Mouse (Mus musculus) lung, postnatal 25 days (tissue): ENCODE measurements at regions not wholly inside any gene's neighbourhood (a gene's known extent, or its start where the extent isn't known, plus 50 kb on each side); places are given as distances from the start of the nearest gene placed in this dataset.

ENCODE experiments used
- DNase-seq: peaks from one replicate; pipeline ENCODE4 v3.0.0; 2022; ENCODE audit warnings: low spot score

DNA sequence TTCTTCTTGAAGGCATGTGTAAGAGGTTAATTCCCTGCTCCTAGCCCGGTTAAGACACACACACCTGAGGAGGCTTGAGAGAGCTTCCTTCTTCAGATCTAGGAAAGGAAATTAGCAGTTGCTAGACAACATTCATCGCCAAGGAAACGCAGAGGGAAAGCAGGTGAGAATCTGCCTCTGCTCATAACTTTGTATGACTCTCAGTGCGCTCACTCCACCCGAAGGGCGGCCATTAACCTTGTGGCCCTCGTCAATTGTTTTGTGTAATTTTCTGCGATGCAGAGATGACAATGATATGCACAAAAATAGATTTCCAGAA lies 105.3 kb upstream of the Sgk1 start:
- DNase-seq = no peak

DNA sequence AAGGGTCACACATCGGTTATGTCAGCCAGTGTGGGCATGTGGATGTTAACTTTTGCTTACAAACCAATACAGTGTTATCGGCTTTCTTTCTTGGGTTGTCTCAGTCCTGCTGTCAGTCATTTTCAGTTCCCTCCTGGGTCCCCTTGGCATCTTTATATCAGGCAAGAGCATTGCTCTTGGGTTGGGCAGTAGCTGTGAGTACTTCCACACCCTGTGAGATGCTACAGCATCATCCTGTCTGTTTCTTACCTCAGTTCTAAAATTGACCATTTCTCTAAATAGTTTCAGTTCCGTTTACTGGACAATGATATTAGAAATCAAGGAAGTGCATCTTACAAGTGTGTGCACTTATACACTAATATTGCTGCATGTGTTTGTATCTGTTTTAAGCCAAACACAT lies 104.9 kb upstream of the Sgk1 start:
- no peak for DNase-seq

DNA sequence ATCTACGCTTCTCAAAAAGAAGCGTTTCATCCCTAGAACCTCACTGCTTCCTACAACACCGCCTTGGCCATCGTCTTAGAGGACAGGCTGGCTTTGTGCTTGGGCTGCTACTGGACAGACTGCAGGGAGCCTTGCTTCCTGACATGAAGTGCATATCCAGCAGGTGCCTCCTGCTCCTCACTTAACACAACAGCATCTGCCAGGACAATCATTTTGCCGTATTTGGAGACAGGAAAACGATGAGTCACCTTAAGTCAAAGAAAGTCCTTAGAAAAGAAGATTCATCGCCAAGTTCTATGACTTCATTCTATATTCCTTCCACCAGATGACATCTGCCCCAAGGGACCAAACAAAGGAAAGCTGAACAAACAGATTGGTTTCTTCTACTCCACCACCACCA lies 98.5 kb upstream of the Sgk1 start:
- DNase-seq = no peak

DNA sequence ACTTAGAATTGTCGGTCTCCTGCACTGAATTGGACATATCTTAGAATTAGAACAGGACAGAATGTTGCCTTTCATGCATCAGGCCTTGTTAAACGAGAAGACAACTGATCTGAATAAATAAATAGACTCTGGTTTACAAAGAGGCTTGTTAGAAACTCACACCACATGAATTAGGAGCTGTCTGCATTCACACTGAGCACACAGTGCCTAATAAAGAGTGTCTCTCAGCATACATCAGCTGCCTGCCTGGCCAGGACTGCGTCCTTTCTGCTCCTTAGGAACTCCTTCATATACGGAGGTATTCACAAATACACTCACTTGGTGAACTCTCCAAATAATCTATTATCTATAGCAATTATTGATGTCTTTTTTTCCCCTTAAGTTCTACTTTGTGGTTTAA lies 96.9 kb upstream of the Sgk1 start:
- DNase-seq = no peak

DNA sequence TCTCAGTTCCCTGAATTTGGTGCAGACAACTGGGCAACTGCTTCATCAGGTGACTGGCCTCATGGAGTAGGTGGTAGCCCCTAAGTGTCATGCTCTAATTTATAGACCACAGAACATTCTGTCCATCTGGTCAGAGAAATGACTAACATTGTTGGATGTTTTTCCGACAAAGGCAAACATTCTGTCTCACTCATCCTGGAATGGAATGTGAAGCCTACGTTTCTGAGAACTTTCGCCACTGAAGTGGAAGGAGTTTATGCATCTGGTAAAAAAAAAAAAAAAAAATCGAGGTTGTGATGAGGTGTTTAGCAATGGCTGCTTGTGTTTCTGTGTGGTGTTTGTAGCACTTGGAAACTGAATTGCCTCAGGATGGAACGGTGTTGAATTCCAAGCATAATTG lies 96.2 kb upstream of the Sgk1 start:
- peak; percentile 16 for DNase-seq

DNA sequence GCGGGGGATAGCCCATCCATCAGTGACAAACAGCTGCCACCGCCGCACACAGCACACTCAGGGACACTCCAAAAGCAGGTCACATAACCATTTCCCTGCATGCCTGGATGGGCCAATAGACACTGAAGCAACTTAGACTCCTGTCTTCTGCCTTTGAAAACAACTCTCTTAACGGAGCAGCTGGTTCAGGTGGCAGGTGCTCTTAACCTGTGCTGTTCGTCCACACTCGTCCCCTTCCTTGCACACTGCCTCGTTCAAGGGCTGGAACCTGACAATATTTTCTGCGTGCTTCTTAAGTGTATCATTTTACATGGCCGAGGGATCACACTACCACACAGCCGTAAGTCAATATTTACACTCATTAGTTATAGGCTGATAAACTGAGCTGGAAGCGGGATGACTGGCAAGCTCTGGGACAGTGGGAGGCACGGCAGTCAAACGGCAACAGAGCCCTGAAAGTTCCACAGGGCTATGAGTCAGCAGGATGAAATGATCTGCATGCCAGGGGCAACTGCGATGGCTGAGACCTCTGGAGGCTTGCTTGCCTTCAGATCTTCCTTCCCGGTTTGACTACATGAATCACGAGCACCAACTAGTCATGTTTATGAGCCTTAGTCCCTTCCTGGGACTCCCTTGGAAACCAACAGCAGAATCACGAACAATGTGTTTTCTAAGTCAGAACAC lies 92.0 kb upstream of the Sgk1 start:
- DNase-seq = peak; percentile 7

DNA sequence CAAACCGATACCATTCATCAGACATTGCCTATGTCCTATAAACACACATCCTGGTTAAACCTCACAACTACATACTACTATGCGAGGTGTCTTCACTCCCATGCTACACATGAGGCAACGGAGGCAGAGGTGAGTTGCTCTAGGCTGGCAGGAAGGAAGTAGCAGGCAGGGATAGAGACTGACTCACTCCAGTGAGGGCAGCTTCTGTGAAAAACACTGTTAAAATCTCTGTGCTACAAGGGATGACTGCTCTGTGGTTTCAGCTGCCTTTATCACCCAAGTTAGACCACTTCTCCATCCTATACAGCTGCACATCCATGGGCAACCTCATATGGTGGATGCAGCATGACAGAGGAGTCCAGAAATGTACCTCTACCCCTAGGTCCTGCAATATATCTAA lies 91.0 kb upstream of the Sgk1 start:
- DNase-seq = no peak

DNA sequence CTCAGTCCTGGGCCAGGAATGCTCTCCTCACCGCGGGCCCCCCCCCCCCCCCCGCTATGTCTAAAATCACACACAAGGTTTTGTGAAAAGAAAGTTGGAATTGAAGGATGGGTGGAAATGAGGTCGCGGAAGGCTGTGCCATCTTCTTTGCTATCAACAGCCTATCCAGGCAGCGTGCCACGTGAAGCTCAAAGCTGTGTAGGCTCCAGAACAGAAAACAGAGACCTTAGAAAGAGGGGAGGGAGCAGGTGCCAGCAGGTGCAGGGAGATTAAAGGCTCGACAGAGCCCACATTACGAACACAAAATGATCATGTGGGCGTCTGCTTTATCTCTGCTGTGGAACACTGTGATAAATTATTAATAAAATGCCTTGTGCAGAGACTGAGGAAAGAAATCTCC lies 89.6 kb upstream of the Sgk1 start:
- DNase-seq = no peak

DNA sequence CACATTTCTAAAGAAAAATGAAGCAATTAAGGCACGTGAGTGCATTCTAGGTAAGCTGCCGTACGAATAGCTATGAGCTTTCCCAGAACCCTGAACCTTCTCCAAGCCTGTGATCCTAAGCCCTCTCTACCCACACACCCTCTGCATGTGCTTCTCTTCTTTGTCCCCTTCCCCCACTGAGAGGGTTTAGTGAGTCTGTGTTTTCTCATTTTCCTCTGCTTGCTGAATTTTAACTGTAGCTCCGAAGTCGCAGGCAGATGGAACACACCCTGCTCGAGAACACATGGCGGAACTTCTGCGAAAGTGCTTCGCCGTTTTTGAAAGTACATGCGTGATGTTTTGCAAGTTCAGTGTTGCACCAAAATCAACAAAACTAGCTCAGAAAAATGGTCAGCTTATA lies 88.3 kb upstream of the Sgk1 start:
- DNase-seq = no peak

DNA sequence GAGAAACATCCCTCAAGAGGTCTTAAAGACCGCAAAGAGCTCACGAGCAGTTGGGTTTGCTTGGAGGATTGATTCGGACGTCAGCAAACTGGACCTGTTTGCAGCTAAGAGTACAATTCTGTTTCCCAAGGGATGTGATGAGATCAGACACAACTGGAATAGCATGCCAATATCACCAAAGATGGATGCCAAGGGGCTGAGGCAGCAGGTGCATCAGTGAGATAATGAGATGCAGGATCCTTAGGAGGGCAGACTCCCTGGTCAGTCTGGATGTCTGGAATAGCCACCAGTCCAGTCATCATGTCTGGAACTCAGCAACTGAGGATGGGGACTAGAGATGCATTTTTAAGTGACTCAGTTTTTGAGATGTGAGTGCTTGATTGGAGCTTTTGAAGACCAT lies 85.6 kb upstream of the Sgk1 start:
- no peak for DNase-seq

DNA sequence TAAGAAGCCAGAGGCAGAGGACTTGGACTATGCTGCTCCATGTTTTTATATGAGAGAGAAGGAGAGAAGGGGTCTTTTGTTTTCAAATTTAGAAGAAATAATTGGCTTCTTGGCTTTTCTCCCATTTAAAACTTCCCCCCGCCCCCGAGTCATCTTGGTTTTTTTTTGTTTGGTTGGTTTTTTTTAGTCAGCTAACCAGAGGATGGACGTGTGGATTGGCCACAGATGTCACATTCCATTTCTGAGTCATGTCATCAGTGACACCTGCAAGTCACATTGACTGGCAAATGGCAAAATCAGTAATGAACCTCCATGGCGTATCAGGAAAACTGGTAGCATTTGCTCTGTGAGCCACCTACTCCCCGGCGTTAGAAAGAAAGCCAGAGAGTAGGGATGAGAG lies 83.9 kb upstream of the Sgk1 start:
- no peak for DNase-seq

DNA sequence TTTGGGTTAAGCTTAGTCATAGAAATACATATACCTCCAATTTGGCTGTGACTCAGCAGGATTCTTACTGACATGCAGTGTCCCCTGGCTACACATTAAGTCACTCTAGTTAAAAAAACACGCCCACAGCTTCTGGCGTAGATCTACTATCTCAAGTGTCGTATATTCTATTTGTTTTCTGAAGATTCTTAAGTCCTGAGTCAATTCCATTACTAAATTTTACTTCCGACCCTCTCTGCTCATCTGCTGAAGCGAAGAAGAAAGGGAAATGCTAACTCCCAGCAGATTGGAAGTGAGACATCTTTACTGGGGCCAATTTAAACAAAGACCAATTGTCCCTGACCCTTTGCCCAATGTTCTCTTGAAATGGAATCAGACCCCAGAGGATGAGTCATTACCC lies 80.4 kb upstream of the Sgk1 start:
- DNase-seq = no peak

DNA sequence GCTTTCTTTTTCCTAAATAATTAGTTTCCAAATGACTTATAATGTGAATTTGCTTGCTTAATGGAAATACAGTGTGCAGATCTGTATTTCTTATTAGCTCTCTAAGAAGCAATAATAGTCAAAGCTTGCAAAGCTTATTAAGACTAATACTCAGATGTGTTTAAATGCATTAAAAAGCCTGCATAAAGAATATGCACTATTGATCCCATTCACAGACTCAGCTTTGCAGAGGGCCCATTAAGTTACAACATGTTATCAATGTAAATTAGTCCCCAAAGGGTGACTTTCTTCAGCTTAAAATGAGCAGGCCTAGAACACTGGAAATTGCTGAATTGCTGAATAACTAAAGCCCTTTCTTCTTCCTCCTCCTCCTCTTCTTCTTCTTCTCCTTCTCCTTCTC lies 78.8 kb upstream of the Sgk1 start:
- DNase-seq = no peak

DNA sequence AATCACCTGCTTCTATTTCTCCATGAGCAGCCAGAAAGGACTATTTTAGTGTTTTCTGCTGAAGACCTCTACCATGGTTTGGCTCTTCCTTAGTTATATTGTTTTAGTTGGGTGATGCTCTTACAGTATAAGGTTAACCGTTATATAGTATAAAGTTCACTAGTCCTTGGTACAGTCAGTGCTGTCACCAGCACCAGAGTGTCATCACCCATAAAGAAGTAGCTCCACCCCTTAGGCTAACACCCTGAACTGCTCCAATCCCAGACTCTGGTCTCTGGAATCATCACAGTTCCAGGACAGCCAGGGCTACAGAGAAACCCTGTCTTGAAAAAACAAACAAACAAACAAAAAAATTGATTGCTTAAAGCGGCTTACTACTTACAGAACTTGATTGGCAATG lies 77.2 kb upstream of the Sgk1 start:
- DNase-seq = no peak

DNA sequence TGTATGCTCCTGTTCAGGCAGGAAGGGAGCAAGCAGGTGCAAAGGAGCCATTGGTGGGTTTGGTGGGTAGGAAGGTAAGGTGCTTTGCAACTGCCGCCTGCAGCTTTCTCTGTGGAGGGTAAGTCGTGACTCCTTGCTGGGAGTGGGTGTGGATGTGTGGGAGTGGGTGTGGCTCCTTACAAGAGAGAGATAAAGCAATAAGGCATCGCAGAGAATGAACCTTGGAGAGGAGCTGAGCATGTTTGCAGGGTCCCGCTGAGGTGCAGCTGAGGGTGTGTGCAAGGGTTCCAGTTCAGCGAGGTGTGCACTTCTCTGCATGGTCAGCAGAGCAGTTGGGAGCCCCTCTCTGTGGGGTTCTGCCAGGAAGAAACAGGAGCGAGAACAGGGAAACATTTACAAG lies 76.4 kb upstream of the Sgk1 start:
- DNase-seq = no peak

DNA sequence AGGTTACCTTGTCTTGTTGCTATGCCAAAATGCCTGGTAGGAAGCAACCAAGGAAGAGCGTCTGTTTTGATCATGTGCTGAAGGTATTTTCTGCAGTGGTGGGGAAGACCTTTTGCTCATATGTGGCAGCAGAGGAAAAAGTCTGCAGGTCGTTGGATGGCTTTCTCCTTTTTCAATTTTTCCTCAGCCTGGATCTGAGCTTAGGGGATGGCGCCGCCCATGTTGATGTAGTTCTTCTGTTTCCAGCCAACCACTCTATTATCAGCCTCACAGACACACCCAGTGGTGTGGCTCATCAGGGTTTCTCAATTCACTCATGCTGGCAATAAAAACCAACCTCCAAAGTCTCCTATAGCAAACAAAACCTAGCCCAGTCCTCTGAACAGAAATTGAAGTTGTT lies 75.3 kb upstream of the Sgk1 start:
- DNase-seq = no peak

DNA sequence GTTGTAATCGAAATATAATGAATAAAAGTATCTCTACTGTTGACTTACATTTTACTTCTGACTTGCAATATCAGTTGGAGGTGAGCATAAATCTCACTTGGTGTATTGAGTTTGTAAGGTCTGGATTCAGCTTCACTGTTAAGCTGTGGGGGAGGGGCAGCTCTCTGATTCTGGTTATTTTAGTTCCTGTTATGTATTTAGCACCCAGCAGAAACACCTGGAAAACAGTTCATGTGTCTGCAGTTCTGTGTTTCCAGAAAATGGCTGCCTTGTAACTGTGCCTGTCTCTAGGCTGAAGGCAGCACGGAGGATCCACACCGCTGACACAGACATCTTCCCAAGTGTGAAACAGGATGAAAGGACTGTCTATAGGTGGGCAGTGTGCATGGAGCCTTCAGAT lies 62.3 kb upstream of the Sgk1 start:
- DNase-seq = no peak

DNA sequence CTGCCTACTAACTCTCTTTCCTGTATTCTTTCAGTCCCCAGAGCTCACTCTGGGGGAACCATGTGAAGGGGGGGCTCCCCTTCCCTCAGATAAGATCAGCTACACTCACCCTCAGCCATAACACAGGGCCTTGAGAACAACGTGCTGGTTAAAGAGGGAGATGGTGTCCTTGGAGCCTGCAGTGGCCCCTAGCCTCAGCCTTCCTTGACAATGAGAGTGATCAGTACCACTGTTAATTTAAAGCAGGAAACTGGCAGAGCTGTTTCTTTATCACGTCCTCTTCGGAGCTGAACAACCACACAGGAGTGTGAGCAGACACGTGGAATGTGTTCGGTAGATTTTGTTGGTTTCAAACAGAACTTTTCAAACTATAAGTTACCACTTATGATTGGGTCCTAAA lies 60.6 kb upstream of the Sgk1 start:
- DNase-seq = no peak

DNA sequence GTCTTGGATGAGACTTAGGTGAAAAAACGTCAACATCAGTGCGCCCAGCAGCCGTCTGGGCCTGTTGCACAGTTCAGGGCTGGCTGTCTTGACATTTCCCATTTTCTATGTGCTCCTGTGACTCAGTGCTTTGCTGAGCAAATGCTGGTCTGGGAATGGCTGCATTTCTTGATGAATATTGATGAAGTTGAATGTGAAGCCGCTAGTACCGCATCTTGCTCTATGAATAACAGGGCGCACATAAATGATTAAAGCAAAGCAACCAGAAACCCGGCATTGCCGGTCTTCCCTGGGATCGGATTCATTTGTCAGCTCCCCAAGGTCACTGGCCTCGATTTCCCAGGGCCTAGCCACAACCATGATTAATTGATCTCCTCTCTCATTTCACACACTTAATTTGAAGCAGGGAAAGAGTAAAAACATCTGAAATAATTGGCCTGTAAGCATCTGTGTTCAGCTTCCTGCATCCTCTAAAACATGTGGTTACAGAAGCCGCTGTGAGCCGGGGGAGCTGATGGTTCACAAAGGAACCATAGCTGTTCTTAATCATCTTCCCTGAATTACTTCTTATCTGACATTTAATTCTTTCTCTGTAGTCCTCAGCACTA lies 57.5 kb upstream of the Sgk1 start:
- DNase-seq = no peak

DNA sequence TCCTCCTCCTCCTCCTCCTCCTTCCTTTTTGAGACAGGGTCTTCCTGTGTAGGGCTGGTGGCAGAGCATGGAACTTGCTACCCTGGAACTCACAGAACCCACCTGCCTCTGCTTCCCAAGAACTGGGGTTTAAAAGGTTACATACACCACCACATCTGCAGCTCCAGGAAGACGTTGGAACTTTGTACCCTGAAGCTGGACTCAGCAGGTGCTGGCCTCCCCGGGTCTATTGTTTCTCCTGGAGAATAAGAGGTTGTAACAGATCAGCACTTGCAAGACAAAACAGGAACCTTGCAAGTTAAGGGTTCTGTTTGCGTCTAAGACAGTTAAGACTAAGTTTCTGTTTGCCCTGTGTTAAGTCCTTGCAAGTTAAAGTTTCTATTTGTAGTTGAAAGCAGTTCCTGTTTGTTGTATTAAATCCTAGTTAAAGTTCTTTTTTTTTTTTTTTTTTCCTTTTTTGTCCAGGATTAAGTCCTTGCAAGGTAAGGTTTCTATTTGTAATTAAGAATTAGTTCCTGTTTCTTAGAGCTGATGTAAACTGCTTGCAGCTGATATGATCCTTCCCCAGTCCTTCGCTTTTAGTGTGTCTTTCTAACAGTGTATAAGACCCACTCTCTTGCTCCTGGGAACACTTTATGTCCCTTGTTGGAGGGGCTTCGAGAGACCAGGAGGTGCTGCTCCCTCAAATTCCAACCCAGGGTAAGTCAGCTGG lies 55.0 kb upstream of the Sgk1 start:
- DNase-seq = no peak

DNA sequence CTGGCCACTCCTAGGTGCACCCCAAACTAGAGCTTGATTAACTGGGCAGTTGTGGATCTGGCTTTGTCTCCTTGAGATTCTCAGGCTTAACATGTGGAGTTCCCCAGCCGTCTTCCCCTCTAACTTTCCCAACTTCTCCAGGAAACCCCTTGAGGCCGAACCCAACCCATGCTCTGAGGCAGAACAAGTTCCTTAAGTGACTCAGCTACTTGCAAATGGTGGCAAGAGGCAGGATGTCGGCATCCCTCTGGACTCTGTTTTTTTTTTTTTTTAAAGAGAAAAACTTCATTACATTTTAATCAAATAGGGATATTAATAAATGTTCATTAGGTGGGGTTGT lies 54.5 kb upstream of the Sgk1 start:
- no peak for DNase-seq

DNA sequence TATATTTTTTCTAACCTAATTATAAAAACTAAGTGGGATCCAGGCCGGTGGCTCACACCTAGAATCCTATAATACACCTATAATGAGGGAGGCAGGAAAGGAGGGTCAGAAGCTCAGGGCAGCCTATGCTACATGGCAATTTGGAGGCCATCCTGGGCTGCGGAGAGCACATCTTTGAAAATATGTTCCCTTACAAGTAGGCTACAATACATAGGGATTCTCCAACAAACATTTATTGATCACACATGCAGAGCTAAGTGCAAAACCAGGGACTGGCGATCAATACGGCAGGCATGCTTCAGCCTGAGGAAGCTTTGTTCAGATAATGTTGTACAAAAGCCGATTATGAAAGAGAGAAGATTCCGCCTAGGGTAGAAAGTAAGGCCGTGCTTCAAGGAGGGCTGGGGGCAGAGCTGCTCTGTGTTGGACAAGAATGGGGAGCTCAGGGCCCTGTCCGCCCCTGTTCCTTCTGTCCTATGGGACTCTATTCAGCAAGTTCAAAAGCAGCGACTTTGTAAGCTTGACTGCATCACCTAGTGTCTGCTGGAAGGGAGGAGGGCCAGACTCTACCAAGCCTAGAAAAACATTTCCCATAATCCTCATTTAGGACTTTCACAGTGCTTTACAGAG lies 53.4 kb upstream of the Sgk1 start:
- no peak for DNase-seq

DNA sequence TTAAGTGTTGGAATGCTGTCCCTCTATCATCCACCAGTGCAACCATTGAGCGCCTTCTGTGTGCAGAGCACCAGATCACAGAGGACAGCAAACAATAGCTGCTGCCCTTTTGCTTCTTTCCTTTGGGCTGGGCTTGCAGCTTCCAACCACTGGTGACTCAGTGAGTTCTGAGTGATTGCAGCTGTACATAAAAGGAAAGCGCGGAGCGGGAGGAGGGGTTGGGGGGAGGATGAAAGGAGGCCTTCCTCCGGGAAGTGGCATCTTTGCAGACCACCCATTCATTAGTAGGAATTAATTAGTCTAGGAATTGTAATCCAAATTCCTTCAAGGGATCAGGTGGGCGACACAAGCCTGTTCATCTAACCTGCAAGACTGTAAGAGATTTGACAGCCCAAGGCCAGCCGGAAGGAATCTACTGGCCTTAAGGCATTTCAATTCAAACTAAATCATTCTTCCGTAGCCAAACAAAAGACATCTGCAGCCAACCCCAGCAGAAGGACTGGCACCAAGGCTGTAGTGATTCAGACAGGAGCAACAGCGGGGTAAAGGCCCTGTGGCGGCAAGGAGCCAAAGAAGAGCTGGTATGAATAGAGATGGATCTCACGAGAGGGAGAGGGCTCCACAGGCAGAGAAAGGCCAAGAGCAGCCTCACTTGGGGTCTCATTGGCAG lies 52.8 kb upstream of the Sgk1 start:
- no peak for DNase-seq
